Mouse (Mus musculus): ENCODE results near the gene Xpnpep2.

DNA sequence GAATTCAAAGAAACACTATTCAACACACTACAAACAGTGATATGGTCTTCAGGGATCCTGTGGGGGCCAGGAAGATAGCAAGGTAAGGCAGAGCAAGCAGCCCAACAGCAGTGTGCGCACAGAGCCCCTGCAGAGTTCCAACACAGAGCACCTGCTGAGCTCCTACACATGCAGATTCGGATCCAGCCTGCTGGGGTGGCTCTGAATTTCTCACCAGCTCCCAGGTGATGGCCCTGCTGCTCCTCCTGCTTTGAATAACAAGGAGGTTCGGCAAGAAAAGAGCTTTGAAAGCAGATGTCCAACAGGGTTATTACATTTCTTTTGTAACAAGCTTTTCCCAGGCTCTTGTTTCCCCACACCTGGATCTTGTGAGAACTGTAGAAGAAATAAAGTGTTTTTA, 36.6 kb upstream of the Xpnpep2 start:
- TF ChIP-seq CTCF (IDR thresholded peaks at IDR 0.05; ENCODE audit: insufficient read depth, low read length) (no peak), POLR2A (IDR thresholded peaks at IDR 0.05; ENCODE audit: borderline replicate concordance, extremely low read depth, low read depth, low read length) (no peak)
